Mouse (Mus musculus) kidney, postnatal 25 days (tissue): ENCODE results near the gene Clec18a.
A peak's percentile ranks its signal among the peaks of the same experiment; 100 is the strongest.
"Not testable (repeated sequence)": the region's sequence is repeated elsewhere in the genome, so short reads cannot be mapped to it uniquely, and the experiment has no call there.

Experiments used
- DNase-seq, 2 experiments: peaks; one replicate each; pipeline ENCODE4 v3.0.0; 2021; ENCODE audit warnings: mixed read lengths in 2 of 2

Gene Clec18a

DNA sequence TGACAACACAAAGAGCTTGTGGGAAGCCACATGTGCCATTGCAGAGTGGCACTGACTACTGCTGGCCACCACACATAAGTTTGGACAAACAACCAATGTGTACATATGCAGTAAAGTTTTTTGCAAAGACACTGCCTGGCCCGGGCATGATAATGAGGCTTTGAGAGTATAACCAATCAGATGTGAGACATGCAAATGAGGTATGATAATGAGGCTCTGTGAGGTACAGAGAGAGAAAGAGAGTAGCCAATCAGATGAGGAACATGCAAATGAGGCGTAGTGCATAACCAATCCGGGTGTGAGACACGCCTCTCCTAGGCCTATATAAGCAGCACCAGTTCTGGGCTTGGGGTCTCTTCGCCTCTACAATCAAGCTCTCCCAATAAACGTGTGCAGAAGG is at the start of gene Clec18a:
Gene Clec18a, minus strand, starts transcription at position 101 of the 400 bp plus-strand sequence.
- DNase-seq = not testable (repeated sequence)

DNA sequence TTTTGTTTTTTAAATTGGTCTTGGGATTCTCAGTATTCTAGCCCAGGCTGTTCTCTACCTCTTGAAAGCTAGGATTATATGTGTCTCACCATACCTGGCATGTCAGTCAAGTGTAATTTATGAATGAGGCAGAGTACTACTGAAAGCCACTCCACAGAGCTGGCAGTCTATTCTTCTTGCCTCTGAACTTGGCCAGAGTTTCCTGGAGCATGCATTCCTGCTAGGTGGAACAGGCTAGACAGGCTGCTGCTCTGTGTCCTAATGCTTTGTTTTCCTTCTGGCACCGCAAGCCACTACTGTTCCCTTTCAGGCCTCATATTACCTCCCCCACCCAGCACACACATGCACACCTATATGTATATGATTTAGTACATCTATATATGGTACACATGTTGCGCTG is 38.5 kb upstream of the Clec18a start:
- no peak for DNase-seq

DNA sequence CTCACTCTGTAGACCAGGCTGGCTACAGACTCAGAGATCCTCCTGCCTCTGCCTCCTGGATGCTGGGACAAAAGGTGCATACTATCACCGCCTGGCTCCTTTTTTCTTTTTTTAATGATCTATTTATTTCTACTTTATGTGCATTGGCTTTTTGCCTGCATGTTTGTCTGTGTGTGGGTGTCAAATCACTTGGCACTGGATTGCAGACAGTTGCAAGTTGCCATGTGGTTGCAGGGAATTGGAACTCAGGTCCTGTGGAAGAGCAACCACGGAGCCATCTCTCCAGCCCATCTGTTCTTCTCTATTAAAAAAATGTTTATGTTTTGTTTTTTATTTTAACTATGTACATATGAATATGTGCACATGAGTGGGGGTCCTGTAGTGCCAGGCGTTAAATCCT is 27.3 kb upstream of the Clec18a start:
- DNase-seq = no peak

DNA sequence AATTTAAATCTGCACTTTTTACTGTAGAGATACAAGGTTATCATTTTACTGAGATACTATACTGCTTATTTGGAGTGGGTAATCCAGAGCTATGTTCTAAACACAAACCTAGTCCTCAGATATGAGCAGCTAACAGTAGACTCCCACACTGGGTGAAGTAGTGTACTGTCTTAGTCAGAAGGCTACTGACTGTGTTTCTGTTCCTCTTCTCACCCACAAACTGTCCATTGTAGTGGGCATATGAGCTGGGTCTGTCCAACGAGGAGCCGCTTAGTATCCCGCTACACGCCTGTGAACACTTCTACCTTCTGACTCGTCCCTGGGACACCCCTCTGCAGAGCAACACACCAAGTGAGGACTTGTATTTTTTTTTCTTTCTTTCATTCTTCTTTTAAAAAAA is 22.7 kb upstream of the Clec18a start:
- DNase-seq = no peak

DNA sequence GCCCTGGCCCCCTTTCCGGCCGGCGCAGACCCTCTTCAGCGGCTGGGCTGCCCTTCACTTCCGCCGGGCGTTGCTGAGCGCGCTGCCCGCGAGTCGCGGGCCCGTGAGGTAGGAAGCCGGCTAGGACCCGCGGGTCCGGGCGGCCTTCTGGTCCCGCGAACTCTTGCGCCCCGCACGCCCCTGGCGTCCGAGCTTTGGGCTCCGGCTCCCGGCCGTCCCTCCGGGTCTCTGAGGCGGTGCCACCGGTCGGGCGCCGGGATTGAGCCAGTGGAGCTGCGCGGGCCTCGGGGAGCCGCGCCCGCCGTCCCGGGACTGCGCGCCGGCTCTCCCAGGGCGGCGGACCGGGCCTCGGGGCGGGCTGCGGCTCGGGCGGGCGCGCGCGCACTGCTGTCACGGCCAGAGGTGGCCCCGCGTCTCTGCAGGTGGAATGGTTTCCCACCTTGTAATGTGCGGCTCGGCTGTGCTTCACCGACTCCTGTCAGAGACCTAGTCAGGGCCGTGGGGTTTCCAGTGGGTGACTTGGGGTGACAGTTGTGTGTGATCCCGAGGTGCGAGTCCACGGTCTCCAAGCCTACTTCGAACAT is 2.6 kb upstream of the Clec18a start:
- peak; percentile 5 to 40 for DNase-seq

DNA sequence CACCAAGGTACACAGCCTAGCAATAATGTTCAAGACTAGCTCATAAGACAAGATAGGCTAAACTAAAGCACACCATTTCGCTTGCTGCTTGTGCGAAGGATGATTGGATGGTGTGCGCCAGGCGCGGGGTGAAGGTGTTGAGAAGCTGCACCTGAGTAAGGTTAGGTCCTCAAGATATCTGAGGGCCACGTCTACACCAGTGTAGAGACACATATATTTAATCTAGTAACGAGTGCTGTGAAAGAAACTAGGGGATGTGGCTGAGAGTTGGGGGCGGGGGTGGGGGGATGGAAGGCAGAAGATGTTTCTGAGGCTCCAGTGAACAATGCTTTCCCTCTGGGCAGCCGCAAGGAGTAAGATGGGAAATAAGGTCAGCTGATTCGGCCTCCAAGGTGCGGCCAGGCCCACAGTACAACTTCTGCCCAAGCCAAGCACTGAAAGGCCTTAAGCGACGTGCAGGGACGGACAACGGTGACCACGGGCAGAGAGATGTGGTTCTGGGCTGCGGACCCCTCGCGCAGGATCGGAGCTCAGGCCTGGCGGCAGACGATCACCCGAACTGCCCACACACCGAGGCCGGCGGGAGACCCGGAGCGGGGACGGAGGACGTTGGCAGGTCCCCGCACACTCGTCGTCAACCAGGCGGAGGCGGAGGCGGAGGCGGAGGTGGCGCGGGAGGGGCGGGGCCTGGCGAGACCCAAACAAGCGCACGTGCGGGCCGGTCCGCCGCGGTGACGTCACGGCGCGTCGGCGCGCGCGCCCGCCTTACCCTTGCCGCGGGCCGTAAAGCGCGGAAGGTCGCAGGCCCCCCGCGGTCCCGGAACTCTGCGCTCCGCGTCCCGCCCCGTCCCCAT is 1.9 kb upstream of the Clec18a start, which contains the start of gene Pdpr:
Gene Pdpr, plus strand, starts transcription at position 766 of the 854 bp plus-strand sequence.
- peak; percentile 94 to 97 for DNase-seq

DNA sequence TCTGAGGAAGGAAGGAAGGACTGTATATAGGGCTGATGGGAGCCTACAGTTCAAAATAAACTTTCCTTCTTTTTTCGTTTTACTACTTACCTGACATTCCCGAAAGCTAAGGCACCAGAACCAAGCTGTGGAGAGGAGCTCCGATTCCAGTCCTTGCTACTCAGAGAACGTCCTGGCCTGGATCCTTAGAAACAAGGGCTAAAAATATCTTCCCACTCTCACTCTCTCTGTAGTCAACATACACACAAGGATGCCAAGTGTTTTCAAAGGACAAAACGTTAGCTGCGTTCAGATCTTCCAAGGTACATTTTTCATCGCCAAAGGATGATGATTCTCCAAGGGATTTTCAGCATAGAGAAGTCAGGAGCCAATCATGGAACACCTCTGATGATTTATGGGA is 520 bp downstream of the Clec18a start:
- DNase-seq = no peak

DNA sequence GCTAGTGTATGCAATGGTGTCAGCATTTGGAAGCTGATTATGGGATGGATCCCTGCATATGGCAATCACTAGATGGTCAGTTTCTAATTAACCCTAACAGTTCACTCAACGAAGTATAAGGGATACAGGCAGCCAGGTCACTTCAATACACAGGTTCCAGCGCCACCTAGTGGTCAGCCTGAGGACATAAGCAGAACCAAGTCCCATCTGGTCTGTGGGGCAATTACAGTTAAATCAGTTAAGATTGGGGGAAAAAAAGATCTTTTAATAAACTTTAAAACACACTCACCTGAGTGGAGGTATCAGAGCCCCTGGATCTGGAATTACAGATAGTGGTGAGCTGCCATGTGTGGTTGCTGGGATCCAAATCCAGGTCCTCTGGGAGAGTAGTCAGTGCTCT is 2.1 kb downstream of the Clec18a start:
- DNase-seq = peak; percentile 75 to 76

DNA sequence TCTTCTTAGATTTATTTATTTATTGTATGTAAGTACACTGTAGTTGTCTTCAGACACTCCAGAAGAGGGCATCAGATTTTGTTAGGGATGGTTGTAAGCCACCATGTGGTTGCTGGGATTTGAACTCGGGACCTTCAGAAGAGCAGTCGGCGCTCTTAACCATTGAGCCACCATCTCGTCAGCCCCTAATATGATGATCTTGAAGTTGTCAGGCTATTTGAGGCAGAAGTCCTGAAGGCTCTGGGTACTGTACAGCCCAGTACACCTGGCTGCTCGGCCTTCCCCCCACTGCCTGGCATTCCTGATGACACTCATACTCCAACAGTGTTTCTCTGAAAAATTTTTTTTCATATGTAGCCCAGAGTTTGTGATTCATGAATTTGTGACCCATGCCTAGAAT is 8.3 kb downstream of the Clec18a start:
- not testable (repeated sequence) for DNase-seq

DNA sequence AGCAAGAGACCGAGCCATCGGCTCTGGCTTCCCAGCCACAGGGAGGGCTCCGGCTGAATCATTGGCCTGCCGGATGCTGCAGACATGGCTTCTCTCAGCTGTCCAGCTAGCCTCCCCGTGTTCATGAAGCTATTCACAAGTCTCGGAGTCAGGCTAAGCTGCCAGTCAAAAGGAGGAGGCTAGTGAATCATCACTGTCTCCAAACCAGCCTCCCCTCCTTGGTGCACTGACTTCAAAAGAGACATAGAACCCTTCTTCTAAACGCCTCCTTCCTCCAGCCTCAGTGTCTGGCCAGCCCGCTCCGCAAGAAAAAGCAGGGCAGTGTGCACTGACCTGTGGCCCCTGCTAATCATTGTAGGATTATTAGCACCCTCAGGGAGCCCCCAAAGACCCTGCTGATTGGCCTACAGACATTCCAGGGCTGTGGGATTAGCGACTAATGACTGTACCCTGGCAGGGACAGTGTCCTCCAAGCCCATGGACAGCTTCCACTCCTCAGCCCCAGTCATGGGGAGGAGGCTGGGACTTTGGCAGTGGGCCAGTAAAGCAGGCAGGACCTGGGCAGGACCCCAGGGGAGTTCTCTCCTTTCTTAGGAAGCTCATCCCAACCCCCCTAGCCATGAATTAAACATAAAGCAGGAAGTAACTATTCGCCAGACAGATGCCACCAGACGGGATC is 10.5 kb downstream of the Clec18a start:
- no peak for DNase-seq

DNA sequence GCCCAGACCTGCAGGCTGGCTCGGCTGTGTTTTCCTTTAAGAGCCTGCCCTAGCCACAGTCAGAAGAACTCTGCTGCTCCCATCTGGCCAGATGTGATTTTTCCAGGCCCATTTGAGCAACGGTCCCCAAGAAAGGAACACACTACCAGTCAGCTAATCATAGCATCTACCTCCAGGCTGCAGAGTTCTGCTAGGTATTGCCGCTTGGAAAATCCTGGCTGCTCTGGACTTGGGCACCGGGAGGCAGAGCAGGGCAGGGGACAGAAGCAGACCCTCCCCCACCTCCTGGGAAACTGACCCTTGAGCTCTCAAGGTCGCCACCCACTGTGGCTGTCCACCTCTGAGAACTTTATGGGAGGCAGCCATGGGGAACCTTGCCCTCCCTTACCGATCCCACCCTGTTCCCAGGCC is 12.4 kb downstream of the Clec18a start:
- peak; percentile 61 to 81 for DNase-seq

DNA sequence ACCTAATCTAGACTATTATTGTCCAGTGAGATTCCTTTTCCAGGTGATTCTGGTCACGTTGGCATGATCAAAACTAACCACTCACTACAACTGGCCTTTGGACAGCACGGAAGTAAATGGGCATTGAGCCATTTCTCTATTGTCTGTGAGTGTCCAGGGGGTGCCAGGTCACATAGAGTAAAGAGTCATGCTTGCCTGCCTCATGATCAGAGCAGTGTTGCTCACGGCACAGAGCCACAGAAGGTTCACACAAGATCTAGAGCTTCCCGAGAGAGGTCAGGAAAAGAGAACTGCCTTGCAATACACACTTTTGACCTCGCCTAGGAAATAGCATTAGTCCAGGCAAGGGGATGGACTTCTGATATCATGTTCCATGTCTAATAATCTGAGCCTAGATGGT is 12.8 kb downstream of the Clec18a start:
- DNase-seq = peak; percentile 37 to 59

DNA sequence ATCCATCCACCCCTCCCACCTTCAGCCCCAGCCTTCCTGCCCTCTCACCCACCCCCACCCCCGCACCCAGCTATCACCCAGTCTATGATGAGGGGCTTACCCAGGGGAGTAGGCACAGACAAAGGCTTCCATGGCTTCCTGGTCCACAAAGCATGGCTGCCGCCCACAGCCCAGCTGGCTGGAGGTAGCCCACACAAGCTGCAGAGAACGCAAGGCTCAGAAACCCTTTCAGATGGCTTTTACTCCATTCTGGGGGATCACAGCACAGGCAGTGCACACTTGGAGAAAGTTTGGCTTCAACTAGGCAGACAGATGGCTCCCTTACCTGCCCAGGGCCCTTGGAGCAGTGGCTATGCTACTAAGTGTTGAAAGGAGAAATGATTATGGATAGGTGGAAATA is 16.3 kb downstream of the Clec18a start:
- no peak for DNase-seq

DNA sequence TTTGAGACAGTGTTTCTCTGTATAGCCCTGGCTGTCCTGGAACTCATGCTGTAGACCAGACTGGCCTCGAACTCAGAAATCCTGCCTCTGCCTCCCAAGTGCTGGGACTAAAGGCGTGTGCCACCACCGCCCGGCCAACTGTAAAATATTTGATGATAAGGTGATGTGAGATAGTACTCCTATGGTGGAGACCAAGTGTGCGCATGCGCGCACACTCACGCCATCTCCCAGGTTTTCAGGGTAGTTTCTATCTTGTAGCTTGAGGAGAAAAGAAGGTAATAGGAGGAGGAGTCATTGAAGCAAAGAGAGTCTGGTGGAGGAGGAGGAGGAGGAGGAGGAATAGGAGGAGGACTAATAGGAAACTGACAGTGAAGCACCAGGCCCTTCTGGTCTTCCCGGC is 23.6 kb downstream of the Clec18a start:
- DNase-seq = not testable (repeated sequence)

DNA sequence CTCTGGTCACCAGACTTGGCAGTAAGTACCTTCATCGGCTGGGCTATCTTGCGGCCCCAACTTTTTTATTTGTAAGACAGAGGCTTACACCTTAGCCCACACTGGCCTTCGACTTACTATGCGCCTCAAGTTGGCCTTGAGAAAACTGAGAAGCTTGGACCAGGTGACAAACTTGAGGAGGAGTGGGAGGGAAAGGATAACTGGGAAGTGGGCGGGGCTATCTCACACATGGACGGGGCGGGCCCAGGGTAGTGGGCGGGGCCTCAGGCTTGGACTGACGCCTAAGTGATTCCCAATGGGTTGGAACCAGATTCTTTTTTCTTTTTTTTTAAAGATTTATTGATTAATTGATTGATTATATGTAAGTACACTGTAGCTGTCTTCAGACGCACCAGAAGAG is 24.8 kb downstream of the Clec18a start:
- peak in 1 of 2 experiments; percentile 40 for DNase-seq

DNA sequence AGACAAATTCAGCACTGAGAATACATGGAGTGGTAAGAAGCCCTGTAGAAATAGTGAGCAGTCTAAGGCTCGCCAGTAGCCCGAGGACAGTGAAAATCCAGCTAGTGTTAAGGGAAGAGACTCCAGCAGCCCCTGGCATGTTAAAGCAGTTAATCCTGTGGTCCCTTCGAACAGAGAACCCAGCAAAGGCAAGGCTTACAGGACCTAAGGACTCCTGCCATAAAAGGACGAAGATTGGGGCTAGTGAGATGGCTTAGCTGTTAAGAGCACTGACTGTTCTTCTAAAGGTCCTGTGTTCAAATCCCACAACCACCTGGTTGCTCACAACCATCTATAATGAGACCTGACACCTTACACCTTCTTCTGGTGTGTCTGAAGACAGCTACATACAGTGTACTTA is 25.9 kb downstream of the Clec18a start:
- DNase-seq = no peak

DNA sequence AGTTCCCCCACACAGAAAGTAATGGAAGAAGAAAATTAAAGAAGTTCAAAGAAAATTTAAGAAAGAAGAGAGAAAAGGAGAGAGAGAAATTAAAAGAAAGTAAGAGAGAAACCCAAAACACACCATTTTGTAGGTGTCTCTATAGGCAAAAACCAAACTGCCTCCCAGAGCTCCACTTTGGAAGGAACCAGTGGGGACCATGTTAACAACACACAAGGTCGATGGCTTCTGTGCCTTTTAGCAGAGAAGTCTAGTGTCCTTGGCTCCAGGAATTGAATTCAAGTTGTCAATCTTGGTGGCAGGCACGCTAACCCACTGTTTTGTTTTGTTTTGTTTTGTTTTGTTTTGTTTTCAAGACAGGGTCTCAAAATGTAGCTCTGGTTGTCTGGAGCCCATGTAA is 29.3 kb downstream of the Clec18a start:
- no peak for DNase-seq

DNA sequence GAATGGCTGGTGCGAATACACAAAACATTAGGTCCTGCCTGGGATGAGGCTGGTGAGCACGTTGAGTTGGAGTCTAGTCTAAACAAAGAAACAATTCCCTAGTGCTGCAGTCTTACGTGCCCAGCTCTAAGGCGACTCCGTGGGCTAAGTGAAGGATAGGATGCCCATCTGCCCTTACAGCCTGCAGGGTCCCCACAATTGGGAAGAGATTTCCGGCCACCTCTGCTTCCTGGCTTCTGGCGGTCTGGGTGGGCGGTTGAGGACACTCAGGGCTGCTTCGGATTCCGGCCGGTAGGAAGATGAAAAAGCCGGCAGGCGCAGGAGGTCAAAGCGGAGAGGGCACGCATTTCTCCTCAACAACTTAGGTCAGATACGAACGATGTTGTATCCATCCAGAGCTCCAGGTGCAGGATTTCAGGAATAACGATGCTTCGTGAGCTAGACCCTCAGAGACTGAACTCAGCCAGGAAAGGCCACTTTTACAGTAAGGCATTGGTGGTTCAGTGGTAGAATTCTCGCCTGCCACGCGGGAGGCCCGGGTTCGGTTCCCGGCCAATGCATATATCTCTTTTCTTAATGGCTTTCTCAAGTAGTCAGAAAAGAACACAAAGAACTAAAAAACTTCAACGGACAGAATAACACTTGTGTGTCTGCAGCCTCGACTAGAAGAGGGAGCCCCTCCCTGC is 30.0 kb downstream of the Clec18a start:
- peak; percentile 70 to 91 for DNase-seq

DNA sequence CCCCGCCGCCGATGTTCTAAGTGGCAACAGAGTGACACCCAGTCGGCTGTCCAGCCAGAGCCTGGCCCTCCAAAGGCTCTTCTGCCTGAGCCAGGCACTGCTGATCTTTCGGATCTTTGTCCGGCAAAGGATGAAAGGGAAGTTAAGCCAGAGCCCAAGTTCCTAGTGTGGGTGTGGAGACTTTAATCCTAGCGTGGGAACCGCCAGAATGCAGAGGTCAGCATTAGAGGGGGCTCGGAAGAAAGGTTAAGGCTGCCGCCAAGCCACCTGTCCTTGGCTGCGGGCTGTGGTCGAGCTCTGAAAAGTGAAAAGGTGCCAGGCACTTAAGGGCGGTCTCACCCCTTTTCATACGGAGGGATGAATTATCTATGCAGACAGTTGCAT is 30.5 kb downstream of the Clec18a start:
- DNase-seq = no peak

DNA sequence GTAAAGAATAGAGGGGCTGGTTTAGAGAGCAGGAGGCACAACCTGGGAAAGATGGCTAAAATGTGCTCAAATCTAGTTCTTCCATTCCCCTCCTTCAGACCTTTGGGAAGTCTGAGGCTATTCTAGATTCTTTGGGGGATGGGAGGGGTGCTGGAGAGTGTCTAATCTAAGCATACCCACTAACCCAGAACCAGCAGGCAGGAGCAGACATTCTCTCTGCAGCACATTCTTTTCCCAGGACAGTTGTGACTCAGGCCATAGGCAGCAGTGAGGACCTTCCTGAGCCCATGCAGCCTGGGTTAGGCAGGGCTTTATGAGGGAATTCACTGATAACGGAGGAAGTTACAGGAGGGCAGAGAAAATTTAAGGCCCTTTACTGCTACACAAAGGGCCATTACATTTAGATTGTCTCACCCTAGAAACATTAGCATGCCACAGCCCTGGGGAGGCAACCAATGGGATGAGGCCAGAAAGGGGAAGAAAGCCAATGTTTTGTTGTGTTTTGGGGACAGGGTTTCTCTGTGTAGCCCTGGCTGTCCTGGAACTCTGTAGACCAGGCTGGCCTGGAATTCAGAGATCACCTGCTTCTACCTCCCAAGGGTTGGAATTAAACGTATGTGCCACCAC is 33.2 kb downstream of the Clec18a start:
- DNase-seq = no peak

DNA sequence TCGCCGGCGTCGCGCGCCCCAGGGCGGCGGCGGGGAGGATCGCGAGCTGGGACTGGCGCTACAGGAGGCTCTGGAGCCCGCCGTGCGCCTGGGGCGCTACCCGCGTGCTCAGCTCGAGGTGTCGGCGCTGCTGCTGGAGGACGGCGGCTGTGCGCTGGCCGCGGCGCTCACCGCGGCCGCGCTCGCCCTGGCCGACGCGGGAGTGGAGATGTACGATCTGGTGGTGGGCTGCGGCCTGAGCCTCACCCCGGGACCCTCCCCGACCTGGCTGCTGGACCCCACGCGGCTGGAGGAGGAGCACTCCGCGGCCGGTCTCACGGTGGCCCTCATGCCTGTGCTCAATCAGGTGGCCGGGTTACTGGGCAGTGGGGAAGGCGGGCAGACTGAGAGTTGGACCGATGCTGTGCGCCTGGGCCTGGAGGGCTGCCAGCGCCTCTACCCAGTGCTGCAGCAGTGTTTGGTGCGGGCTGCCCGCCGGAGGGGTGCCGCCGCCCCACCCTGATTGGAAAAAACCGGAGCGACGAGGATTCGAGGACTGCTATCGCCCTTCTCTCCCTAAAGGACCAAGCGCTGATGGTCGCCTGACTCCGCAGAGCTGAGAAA is 35.4 kb downstream of the Clec18a start:
- peak; percentile 63 to 83 for DNase-seq

DNA sequence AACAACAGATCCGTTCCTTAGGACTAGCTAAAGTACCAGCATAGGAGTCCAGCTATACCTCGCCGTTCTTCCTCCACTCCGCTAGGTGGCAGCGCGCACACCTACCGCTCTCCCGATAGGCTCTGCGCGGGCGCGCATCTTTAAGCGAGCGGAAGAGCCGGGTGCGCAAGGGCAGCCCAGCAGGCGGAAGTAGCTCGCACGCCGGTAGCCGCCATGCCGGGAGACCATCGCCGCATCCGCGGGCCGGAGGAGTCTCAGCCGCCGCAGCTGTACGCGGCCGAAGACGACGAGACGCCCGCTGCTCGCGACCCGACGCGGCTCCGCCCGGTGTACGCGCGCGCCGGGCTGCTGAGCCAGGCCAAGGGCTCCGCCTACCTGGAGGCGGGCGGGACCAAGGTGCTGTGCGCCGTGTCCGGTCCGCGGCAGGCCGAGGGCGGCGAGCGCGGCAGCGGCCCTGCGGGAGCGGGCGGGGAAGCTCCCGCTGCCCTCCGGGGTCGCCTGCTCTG is 36.0 kb downstream of the Clec18a start, which contains the start of gene Exosc6:
Gene Exosc6, plus strand, starts transcription at position 182 of the 506 bp plus-strand sequence.
- peak; percentile 91 to 96 for DNase-seq
